Mouse (Mus musculus) ZHBTc4 (cell line): ENCODE measurements around the gene Lsm2.
"Not testable (repeated sequence)": the region's sequence is repeated elsewhere in the genome, so short reads cannot be mapped to it uniquely, and the experiment has no call there.

Experiments
- DNase-seq: peaks from one replicate; pipeline ENCODE4 v3.0.0-alpha.2; 2011; ENCODE audit warnings: low read depth, low spot score

Gene Lsm2

GRCm38 (mm10) chr17:34956340-34956739 is 25.3 kb upstream of the Lsm2 start:
- DNase-seq, result no peak

- not testable (repeated sequence) for DNase-seq
Measured at GRCm38 (mm10) chr17:34957291-34957690, 24.4 kb upstream of the Lsm2 start.

DNA sequence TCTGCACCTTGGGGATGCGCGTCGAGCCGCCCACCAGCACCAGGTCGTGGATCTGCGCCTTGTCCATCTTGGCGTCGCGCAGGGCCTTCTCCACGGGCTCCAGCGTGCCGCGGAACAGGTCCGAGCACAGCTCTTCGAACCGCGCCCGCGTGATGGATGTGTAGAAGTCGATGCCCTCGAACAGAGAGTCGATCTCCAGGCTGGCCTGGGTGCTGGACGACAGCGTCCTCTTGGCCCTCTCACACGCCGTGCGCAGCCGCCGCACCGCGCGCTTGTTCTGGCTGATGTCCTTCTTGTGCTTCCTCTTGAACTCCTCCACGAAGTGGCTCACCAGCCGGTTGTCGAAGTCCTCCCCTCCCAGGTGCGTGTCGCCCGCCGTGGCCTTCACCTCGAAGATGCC is 23.7 kb upstream of the Lsm2 start:
- not testable (repeated sequence) for DNase-seq

DNA sequence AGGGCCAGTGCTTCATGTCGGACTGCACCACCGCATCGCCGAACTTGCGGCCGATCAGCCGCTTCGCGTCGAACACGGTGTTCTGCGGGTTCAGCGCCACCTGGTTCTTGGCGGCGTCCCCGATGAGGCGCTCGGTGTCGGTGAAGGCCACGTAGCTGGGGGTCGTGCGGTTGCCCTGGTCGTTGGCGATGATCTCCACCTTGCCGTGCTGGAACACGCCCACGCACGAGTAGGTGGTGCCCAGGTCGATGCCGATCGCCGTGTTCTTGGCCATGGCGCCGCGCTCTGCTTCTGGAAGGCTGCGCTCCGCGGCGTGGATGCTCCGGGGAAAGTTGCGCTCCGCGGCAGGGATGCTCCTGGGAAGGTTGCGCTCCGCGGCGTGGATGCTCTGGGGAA is 22.9 kb upstream of the Lsm2 start:
- not testable (repeated sequence) for DNase-seq

GRCm38 (mm10) chr17:34959130-34959778 is 22.4 kb upstream of the Lsm2 start, which contains the start of gene Hspa1b:
Hspa1b (minus strand) TSS chr17:34959238.
- peak; percentile 94 for DNase-seq

DNA sequence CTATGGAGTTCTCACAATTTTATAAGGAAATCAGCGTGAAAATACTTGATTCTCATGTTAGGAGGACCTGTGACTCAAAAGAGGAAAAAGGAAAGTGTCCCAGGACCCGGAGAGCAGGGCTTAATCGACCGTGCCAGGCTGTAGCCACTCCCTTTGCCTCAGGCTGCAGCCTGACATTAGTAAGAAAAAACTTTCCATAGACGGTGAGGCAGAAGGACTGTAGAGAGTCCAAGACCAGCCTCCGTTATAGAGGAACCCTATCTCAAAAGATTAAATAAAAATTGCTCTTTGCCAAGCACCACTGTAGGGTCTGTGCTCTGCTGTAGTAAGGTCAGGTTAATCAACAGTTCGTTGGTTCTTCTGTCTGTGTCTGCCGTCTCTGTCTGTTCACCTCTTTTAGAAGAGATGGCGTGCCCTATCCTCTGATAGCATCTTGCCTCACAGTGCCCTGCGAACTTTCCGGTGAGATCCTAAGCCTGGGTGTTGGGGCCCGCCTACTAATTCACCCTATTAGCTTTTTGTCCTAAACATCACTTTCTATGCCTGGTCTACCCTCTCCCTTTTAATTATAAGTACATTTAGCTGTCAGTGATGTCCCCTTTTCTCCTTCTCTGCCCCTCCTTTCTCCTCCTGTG is 21.7 kb upstream of the Lsm2 start:
- DNase-seq, result peak; percentile 47

GRCm38 (mm10) chr17:34960702-34961493 is 20.8 kb upstream of the Lsm2 start:
- no peak for DNase-seq

DNA sequence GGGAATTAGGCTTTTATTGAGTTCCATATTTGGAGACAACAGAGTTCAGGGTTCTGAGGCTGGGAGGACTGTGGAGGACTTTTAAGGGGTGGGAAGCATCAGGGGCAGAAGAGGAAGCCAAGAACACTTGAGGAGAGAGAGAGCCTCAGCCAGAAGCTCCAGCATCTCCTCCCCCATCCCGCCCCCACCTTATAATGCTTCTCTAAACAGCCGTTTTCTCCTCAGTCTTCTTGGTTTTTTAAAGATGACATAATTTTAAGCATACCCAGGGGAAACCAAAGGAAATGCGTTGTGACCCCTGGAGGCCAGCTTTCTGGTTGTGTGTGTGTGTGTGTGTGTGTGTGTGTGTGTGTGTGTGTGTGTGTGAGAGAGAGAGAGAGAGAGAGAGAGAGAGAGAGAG is 19.5 kb upstream of the Lsm2 start:
- DNase-seq, result no peak

GRCm38 (mm10) chr17:34962841-34963240 is 18.8 kb upstream of the Lsm2 start:
- DNase-seq, result no peak

- peak; percentile 60 for DNase-seq
Measured at GRCm38 (mm10) chr17:34964640-34965049, 17.0 kb upstream of the Lsm2 start.

DNA sequence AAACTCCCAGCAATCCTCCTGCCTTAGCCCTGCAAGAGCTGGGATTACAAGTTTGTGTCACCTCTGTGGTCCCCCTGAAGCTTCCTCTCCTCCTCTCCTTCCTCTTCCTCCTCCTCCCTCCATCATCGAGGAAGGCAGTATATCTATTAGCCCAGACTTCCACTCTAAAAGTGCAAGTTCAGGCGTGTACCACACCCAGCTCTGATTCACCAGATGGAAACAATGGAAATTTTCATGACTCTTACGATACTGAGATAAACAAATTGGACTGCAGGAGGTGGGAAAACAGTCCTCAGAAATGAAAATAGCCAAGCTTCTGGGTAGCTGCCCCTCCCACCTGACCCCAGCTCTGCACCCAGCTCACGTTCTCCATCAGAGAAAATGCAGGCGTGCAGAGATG is 16.0 kb upstream of the Lsm2 start:
- no peak for DNase-seq

- not testable (repeated sequence) for DNase-seq
Measured at GRCm38 (mm10) chr17:34969822-34970221, 11.8 kb upstream of the Lsm2 start, which contains the start of gene Gm20481. Gm20481 (plus strand) TSS chr17:34969912.

GRCm38 (mm10) chr17:34970850-34971249 is 10.8 kb upstream of the Lsm2 start:
- not testable (repeated sequence) for DNase-seq

- not testable (repeated sequence) for DNase-seq
Measured at GRCm38 (mm10) chr17:34971694-34972068, 10.0 kb upstream of the Lsm2 start.

DNA sequence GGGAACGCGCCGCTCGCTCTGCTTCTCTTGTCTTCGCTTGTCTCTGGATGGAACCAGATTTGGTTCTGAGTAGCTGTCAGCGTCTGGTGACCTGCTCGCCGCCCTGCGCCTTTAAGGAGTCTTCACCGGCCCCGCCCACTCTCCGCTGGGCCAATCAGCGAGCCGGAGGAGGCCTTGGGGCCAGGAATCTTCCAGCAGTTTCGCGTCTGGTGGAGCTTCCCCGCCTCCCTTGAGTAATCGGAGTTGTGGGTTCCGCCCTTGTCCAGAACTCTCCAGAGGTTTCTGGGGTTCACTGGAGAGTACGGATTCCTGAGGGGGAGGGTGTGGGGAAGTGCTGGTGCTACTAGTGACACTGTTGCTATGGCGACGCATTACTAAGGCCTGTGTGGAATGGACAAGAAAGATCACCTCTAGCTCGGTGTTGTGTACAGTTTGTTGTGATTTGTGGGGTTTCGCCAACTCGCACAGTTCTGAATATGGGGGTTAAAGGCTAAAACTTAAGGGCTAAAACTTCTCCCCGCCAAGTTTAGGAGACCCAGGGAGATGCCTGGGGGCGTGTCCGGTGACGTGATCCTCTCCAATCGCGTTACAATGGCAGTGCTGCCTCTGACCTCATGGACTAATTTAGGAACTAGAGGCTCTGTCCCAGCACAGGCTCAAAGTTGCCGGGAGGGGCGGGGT is 9.5 kb upstream of the Lsm2 start, which contains the start of the genes Hspa1a and Hspa1l:
Hspa1a (minus strand) TSS at position 88 of the 681 bp plus-strand sequence.
Hspa1l (plus strand) TSS at position 635 of the 681 bp plus-strand sequence.
- peak; percentile 93 for DNase-seq

DNA sequence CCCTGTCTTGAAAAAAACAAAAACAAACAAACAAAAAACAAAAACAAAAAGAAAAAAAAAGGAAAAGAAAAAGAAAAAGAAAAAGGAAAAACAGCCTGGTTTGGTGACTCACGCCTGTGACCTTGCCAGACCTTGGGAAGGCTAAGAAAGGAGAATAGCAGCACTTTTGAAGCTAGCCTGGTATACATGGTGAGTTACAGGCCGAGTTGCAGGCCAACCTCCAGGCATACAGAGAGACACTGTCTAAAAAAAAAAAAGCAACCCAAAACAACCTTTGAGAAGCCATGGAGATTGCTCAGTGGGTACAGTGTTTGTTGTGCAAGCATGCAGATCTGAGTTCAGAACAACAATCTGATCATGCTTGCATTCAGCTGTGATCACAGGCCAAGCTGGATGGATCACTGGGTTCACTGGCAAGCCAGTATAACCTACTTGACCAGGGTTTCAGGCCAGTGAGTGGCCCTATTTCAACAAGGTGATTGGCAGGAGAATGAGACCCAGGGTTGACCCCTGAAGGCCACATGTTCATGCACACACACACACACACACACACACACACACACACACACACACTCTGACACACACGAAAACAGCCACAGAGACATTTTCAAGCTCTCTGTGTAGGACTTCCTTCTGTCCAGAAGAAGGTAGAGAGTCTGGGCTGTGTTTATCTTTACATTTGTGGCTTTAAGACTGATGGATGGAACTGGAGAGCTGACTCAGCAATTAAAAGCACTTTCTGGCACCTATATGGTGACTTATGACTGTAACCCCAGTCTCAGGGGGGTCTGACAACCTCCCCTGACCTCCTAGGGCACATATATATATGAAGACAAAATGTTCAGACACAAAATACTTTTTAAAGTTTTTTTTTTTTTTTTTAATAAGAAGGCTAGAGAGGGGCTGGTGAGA is 5.8 kb upstream of the Lsm2 start:
- no peak for DNase-seq

- DNase-seq, result no peak
Measured at GRCm38 (mm10) chr17:34977000-34977399, 4.7 kb upstream of the Lsm2 start.

DNA sequence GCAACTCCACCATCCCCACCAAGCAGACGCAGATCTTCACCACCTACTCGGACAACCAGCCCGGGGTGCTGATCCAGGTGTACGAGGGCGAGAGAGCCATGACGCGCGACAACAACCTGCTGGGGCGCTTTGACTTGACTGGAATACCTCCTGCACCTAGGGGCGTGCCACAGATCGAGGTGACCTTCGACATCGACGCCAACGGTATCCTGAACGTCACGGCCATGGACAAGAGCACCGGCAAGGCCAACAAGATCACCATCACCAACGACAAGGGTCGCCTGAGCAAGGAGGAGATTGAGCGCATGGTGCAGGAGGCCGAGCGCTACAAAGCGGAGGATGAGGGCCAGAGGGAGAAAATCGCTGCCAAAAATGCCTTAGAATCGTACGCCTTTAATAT is 3.4 kb upstream of the Lsm2 start:
- DNase-seq, result no peak

- DNase-seq, result no peak
Measured at GRCm38 (mm10) chr17:34979631-34980030, 2.0 kb upstream of the Lsm2 start.

- peak; percentile 77 for DNase-seq
Measured at GRCm38 (mm10) chr17:34980655-34981054, 1.0 kb upstream of the Lsm2 start.

- DNase-seq, result no peak
Measured at GRCm38 (mm10) chr17:34982328-34982727, 666 bp downstream of the Lsm2 start.
